Mouse (Mus musculus): ENCODE results near the gene Asgr1.
"Not testable (repeated sequence)": the region's sequence is repeated elsewhere in the genome, so short reads cannot be mapped to it uniquely, and the experiment has no call there.

Gene Asgr1

GRCm38 (mm10) chr11:70053898-70054570 lies at the start of gene Asgr1:
Asgr1 (plus strand) TSS chr11:70054085.
- no peak for DNase-seq (ENCODE audit: extremely low read depth, insufficient read length, low spot score)

- no peak for DNase-seq (ENCODE audit: extremely low read depth, insufficient read length, low spot score)
Measured at GRCm38 (mm10) chr11:70005521-70005920, 48.4 kb upstream of the Asgr1 start.

GRCm38 (mm10) chr11:70010033-70010432 lies 43.9 kb upstream of the Asgr1 start:
- DNase-seq (ENCODE audit: extremely low read depth, insufficient read length, low spot score) = no peak

- no peak for DNase-seq (ENCODE audit: extremely low read depth, insufficient read length, low spot score)
Measured at GRCm38 (mm10) chr11:70010548-70010947, 43.3 kb upstream of the Asgr1 start.

- DNase-seq (ENCODE audit: extremely low read depth, insufficient read length, low spot score) = no peak
Measured at GRCm38 (mm10) chr11:70010961-70011360, 42.9 kb upstream of the Asgr1 start.

- DNase-seq (ENCODE audit: extremely low read depth, insufficient read length, low spot score) = no peak
Measured at GRCm38 (mm10) chr11:70012931-70013330, 41.0 kb upstream of the Asgr1 start.

- DNase-seq (ENCODE audit: extremely low read depth, insufficient read length, low spot score) = no peak
Measured at GRCm38 (mm10) chr11:70013408-70013807, 40.5 kb upstream of the Asgr1 start.

- no peak for DNase-seq (ENCODE audit: extremely low read depth, insufficient read length, low spot score)
Measured at GRCm38 (mm10) chr11:70014051-70014450, 39.8 kb upstream of the Asgr1 start.

GRCm38 (mm10) chr11:70014880-70015558 lies 38.9 kb upstream of the Asgr1 start, which contains the start of gene Acadvl:
Acadvl (minus strand) TSS chr11:70015411.
- DNase-seq (ENCODE audit: extremely low read depth, insufficient read length, low spot score) = peak; percentile 85

GRCm38 (mm10) chr11:70015677-70016076 lies 38.2 kb upstream of the Asgr1 start:
- no peak for DNase-seq (ENCODE audit: extremely low read depth, insufficient read length, low spot score)

GRCm38 (mm10) chr11:70016177-70016576 lies 37.7 kb upstream of the Asgr1 start:
- DNase-seq (ENCODE audit: extremely low read depth, insufficient read length, low spot score) = not testable (repeated sequence)

- no peak for DNase-seq (ENCODE audit: extremely low read depth, insufficient read length, low spot score)
Measured at GRCm38 (mm10) chr11:70016669-70017068, 37.2 kb upstream of the Asgr1 start, which contains the start of gene Dlg4. Dlg4 (plus strand) TSS chr11:70016942.

GRCm38 (mm10) chr11:70017199-70017767 lies 36.6 kb upstream of the Asgr1 start:
- DNase-seq (ENCODE audit: extremely low read depth, insufficient read length, low spot score) = no peak

GRCm38 (mm10) chr11:70018131-70018990 lies 35.5 kb upstream of the Asgr1 start:
- DNase-seq (ENCODE audit: extremely low read depth, insufficient read length, low spot score) = peak; percentile 46

GRCm38 (mm10) chr11:70019495-70020021 lies 34.3 kb upstream of the Asgr1 start:
- no peak for DNase-seq (ENCODE audit: extremely low read depth, insufficient read length, low spot score)

GRCm38 (mm10) chr11:70020022-70020631 lies 33.8 kb upstream of the Asgr1 start:
- no peak for DNase-seq (ENCODE audit: extremely low read depth, insufficient read length, low spot score)

GRCm38 (mm10) chr11:70020731-70021263 lies 33.1 kb upstream of the Asgr1 start:
- peak; percentile 67 for DNase-seq (ENCODE audit: extremely low read depth, insufficient read length, low spot score)

- DNase-seq (ENCODE audit: extremely low read depth, insufficient read length, low spot score) = peak; percentile 95
Measured at GRCm38 (mm10) chr11:70021264-70022132, 32.4 kb upstream of the Asgr1 start.

All from 3134 (cell line).